Mouse (Mus musculus) right cerebral cortex, adult 2 months (tissue): ENCODE results near the gene Ccdc84.
A peak's percentile ranks its signal among the peaks of the same experiment; 100 is the strongest.
"Not testable (repeated sequence)": the region's sequence is repeated elsewhere in the genome, so short reads cannot be mapped to it uniquely, and the experiment has no call there.

Experiments used
- DNase-seq, 2 experiments: peaks; one replicate each; pipeline ENCODE4 v3.0.0; 2021 to 2022; ENCODE audit warnings: low spot score in 2 of 2

Ccdc84 gene

DNA sequence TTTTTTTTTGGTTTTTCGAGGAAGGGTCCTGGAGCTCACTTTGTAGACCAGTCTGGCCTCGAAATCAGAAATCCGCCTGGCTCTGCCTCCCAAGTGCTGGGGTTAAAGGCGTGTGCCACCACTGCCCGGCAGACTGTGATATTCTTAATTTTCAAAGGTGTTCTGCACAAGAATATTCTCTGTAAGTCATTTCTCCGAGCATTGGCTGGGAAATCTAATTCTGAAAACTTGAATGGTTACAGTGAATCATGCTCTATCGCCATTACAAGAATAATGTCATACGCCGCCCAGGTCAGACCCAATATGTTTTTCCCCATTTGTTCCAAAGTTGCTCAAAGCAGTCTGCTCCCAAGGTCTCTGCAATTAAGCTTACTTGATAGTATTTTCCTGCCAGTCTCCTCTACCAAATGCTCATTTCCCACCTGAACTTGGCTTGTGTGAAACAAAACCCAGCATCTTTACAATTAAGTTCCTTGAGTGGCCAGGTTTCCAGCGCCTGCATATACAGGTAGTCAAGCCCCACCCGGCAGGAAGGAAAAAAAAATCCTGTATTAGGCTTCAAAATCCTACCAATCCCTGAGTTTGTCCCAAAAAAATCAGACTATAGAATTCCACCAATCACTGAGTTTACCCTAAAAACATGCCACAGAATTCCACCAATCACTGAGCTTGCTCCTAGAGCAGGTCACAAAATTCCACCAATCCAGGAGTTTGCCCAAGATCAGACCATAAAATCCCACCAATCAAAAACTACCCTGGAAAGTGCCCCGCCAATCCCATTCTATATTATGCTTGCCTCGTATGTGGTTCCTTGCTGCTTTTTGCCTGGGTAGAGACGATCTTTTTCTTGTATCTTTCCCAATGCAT lies at the start of gene Ccdc84:
Gene Ccdc84 (minus strand): TSS at position 51 of the 867 bp plus-strand sequence.
- DNase-seq, result no peak

DNA sequence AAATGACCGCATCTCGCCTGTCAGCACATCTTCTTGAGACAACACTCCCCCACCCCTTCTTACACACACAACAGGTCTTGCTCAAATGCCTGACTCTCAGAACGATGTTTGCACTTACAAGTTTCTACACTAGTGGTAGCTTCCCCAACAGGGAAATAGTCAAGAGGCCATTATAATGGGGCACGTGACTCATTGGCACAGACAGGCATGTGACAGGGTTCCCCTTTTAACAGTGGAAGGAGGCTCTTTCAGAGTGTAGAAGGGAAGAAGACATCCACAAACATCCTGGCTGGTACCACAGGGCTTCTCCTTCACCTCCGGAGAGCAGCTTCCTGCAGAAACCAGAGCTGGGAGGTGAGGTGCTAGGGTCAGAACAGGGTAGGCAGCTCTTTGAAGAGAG lies 43.6 kb upstream of the Ccdc84 start:
- no peak for DNase-seq

DNA sequence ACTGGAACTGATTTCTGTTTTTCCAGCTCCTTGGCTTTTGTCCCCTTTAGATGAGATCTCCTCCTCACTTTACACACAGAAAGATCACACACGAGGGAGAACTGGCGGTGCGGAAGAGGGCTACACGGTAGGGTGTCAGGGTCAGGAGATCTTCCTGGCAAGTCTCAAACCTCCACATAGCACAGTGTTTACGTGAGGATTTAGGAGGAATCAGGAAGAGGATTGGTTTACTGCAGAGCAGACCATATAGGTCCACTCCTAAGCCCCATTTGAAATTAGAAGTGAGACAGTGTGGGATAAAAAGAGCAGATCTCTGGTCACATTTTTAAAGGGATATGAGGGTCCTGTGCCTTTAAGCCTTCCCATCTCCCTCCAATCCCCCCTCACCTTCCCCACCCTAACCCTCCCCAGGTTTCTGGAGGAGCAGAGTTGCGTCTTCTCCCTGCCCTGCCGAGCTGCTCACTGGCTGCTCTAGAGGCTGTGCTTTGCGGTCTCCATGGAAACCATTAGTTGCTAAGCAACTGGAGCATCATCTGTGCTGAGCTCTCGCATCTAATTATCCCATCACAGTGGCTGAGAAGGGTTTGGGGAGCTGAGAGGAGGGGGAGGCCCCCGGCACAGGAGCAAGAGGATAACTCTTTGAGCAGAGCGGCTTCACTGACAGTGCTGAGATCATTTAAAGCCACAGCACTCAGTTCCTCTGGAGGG lies 38.8 kb upstream of the Ccdc84 start:
- peak; percentile 91 for DNase-seq

DNA sequence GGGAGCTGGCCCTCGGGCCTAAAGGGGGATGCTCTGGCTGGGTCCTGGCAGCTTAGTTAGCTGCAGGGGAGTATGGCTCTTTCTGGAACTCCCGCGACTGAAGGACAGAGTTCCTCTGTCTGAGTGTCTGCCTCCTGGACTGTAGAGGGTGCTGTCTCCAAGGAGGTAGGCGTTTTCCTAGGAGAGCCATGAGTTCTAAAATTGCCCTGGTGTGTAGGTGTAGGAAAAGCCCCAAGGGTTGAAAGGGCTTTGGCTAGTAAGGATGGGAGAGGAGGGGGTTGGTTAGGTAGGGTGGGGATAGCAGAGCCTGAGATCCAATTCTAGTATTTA lies 36.5 kb upstream of the Ccdc84 start, which contains the start of gene Upk2:
Gene Upk2 (minus strand): TSS at position 86 of the 330 bp plus-strand sequence.
- no peak for DNase-seq

DNA sequence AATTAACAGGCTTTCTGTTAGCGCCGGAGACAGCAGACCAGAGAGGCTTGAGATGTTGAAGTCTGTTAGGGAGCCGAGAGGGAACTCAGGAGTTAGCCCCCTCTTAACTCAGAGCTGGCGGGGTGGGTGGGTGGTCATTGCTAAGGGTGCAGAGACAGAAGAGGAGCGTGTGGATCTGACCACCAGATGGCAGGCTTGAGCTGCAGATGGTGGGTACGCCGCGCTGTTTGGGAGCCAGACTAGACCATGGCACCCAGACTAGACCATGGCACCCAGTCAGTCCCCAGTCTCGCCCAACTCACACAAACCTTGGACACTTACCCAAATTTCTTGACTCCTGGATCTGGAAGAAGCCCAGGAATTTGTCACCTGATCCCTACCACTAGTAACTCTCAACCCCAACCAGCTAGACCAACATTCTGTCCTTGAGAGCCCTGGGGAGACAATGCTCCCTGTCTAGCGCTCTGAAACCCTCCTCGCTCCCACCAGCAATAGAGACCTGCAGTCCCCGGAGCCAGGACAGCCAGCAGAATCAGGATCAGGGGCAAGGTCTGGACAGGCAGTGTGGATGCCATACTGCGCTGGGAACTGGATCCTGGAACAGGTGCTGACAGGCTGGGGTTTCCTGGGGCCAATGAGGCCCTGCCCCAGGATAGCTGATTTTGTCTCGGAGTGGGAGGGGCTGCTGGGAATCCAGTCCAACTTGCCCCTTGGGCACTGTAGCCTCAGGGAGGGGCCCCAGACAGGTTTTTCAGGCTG lies 35.9 kb upstream of the Ccdc84 start:
- peak; percentile 88 to 91 for DNase-seq

DNA sequence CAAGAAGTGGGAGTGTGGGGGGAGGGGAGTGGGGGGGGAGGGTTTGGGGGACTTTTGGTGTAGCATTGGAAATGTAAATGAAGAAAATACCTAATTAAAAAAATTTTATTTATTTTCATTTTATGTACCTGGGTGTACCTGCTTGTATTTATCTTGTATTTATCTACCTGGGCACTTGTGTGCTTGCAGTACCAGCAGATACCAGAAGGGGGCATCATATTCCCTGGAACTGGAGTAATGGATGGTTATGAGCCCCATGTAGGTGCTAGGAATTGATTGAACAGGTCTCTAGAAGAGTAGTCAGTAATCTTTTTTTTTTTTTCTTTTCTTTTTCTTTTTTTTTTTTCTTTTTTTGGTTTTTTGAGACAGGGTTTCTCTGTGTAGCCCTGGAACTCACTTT lies 32.0 kb upstream of the Ccdc84 start:
- no peak for DNase-seq

DNA sequence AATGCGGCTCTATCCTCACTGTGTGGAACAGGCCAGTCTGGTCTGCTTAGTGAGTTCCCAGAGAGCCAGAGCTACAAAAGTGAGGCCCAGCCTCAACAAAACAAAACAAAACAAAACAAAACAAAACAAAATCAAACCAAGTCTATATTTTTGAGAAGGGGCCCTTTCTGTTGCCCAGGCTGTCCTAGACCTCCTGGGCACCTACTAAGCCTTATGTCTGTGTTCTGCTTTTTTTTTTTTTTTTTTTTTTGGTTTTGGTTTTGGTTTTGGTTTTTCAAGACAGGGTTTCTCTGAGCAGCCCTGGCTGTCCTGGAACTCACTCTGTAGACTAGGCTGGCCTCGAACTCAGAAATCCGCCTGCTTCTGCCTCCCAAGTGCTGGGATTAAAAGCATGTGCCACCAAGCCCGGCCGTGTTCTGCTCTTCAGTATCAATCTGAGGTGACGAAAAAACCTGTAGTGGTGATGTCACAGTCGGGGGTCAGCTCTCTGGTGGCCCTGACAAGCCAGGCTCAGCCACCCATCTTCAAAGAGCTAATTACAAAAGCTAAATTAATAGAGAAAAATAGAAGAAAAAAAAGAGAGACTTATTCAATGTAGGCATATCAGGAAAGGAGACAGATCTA lies 26.1 kb upstream of the Ccdc84 start:
- not testable (repeated sequence) for DNase-seq

DNA sequence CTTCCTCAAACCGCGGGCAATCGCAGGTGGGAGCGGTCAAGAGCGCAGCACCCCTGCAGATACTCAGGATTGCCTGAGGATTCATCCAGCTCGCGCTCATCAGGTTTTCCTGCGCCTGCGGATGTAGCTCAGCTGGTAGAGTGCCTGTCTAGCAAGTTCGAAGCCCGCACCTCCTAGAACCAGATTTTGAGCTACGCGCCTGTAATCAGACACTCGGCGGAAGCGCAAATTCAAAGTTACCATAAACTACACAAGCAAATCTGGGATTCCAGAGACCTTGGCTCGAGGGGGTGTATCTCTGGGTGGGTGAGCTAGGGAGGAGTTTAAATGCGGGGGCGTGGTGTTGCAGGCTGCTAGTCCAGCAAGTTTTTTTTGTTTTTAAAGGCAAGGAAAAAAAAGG lies 22.6 kb upstream of the Ccdc84 start, which contains the start of gene Foxr1:
Gene Foxr1 (minus strand): TSS at position 176 of the 400 bp plus-strand sequence.
- DNase-seq, result no peak

DNA sequence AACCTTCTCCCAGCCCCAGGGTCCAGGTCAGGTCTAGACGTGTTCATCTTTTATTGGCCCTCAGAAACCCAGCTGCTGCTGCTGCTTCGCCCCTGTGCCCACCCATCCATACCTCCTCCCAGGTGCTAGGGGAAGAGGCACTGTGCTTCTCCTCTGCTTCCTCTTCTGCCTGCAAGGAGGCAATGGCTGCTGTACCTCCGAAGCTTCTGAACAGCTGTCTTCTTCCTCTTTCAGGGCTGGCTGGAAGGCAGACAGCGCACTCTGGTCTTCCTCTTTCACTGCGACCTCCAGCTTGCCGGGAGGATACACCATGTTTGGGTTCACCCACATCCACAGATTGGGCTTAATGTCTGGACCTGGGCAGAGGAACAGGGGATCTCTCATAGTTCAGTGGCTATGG lies 17.4 kb upstream of the Ccdc84 start:
- no peak for DNase-seq

DNA sequence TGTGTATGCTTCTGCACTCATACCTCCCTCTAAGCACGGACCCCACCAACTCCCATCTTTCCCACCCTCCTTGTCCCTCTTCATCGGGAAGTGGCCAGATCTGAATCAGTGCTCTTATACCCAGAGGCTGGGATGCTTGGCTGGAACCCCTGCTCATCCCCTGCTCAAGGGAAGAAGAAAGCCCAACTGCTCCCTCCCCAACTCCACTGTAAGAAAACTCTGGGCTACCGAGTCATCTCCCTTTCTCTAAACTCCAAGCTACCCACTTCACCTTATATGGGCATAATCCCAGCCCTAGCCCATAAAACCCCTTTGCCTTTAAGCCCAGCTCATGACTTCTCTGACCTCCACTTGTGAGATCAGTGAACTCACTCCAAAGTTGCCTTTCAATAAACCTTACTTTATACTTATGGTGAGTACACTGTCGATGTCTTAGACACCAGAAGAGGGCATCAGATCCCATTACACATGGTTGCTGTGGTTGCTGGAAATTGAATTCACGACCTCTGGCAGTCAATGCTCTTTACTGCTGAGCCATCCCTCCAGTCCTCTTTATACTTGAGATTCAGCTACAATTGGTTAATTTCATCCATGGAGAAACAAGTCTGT lies 14.3 kb upstream of the Ccdc84 start:
- no peak for DNase-seq

DNA sequence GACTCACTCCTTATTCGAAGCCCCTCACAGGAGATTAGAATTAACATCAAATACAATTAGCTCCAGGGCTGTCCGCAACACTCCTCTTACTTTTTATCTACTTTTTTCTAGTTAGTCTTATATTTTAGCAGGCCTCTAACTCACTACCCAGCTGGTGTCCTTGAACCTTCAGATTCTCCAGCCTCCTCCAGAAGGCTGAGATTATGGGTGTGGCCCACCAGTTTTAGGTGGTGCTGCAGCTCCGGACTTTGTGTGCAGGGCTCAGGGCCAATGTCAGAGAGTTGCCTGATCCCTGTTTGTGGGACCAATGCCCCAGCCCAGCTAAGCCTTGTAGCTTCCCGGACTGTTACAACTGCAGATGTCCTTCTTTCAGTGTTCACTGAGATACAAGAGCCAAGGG lies 5.2 kb upstream of the Ccdc84 start:
- no peak for DNase-seq

DNA sequence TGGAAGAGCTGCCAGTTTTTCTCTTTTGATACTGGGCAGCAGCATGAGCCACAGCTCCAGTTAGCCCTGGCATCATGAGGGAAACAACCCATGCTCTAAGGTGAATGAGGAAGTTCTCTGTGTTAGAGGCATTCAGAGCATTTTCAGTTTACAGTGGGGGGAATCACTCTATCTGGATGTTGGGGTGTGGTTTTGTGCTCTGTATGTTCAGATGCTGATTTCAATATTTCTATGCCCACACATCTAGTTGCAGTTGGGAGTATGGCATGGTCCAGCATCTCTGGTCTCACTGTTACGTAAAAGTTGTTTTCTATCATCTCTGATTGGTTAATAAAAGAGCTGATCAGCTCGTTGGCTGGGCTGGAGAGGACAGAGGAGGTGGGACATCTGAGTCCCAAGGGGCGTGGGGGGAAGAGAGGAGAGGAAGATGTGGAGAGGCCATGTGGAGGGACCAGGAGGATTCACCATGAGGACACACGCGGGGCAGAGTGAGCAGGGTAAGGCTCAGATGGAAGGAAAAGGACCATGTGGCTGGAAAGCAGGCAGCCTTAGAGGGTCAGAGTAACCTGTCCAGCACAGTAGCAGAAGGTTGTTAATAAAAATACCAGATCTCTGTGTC lies 2.0 kb upstream of the Ccdc84 start:
- no peak for DNase-seq

DNA sequence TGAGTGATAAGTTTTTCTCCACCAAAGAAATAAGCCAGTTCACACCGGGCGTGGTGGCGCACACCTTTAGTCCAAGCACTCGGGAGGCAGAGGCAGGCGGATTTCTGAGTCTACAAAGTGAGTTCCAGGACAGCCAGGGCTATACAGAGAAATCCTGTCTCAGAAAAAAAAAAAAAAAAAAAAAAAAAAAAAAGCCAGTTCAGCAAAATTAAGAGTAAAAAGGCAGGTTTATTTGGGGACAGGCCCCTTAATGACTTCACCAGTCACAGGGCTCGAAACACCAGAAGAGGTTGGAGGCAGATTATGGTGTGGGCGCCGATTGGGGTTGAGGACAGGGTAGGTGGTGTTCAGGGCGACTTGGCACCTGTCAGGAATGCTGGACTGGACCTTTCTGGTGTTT lies 1.4 kb upstream of the Ccdc84 start:
- not testable (repeated sequence) for DNase-seq

DNA sequence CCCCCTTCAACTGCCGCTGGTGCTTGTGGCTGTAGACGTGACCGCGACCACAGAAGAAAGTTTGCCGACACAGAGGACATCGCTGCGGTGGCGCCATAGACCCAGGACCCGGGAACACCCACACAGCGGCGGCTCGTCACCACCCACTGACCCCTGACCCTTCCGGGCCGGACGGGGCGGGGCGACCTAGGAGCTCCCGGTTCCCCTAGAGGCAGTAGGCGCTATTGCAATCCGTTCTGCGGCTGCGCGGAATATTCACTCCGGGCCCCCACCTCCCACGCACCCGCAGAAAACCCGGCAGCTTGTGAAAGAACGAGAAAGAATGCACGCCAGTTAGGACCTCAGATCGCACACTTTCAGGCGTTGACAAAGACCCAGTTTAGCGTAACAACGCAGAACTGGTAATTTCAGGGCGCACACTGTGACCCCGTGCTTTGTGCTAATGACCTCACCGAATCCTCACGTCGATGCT lies 441 bp downstream of the Ccdc84 start:
- DNase-seq, result peak; percentile 95 to 98

DNA sequence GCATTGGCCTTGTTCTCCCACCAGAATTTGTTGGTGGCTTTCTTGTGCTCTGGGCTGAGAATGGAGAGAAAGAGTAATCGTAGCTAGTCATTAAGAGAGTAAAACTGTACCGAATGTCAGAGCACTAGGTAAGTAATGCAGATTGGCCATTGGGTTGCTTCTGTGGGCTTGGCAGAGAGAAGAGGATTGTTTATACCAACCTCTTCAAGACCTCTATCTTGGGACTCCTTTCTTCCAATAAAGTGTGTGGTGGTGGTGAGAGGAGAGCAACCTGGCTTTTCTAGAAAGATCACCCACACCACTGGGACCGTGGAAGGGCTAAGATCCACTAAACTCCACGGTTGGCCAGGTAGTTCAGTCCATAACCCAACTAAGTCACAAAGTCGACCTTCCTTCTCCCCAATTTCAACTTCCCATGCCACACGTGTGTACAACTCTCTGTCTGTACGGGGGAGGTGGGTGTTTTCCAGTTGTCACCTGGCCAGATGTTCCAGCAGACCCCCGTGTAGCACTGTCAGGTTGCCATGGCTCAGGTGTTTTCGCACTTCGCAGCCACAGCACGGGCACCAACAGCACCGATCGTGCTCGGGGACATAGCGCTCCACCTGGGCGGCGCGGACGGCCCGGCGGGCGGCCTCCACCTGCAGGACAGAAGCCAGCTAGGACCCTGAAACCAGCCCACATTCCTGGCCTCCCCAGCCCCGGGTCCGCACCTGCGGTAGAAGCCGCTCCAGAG lies 1.0 kb downstream of the Ccdc84 start:
- no peak for DNase-seq

DNA sequence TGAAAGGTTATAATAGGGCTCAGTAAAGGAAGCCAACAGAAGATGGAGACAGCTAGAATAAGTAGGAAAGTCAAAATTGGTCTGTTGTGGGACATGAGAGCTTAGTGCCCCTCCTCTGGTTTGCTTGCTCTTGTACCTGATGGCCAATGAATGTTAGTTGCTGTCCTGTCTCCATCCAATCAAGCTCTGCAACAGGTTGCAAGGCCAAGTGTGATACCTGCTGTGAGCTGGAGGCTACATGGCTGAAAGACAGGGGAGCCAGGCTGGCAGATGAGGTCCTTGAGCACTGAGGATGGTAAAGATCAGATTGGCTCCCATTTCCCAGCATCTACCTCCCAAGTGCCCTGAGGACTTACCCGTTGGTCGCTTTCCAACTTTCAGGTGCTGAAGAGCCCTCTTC lies 5.6 kb downstream of the Ccdc84 start:
- DNase-seq, result no peak

DNA sequence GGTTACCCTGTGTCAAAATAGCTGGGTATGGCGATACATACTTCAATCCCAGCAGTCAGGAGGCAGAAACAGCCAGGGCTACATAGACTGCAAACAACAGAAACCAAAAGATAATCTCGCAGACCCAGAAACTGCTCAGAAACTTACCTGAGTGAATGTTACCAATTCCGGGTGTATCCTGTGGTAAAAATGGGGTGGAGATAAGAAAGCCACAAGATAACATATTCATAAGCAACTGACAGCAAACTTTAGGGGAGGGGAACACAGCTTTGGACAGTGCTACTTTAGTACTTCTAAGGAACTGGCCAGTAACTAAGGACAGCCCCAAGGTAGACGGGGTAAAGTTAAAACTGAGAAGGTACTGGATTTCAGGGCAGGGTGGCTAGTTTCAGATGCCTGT lies 6.1 kb downstream of the Ccdc84 start:
- no peak for DNase-seq

DNA sequence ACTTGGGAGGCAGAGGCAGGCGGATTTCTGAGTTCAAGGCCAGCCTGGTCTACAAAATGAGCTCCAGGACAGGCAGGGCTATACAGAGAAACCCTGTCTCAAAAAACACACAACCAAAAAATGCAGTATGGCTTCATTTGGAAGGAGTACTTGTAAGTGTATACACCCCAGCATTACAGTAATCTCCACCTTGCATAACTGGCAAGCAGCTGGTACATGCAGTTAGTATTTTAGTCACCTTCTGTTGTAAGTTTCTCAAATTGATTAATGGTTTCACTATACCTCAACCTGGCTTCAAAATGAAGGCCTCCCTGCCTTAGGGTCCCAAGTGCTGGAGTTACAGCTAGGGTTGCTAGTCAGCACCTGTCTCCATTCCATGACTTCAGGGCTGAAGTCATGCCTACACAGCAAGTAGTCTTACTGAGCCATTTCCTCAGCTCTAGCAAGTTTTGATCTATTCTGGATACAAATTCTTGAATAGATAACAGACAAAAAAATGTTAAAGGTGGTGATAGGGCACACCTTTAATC lies 6.7 kb downstream of the Ccdc84 start:
- no peak for DNase-seq

DNA sequence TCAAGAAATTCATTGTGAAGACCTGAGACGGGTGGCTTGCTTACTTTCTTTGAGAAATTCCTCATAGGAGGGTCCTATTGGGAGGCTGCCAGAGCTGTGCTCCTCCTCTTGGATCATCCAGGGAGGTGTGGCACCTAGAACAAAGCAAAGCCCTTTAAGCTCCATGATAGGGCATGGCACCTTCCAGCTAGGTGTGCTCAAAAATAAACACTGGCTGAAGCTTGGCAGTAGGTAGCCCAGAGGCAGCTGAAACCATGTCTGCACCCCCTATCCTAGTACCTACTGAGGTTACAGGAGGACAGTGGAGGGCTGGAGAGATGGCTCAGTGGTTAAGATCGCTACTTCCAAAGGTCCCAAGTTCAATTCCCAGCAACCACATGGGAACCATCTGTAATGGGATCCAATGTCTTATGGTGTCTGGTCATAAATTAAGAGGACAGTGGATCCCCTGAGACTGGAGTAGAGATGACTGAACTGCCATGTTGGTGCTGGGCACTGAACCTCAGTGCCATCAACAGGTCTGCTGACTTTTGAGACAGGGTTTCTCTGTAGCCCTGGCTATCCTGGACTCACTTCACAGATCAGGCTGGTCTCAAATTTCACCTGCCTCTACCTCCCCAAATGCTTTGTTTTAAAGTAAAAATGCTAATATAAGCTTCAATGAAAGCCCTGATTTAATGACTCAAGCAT lies 7.6 kb downstream of the Ccdc84 start:
- no peak for DNase-seq
